Mouse (Mus musculus) intestine, postnatal 0 days (tissue): ENCODE data around the gene Ofd1. TPM values are rescaled to one million over a fixed set of nuclear protein-coding genes. Genes with fewer than 3 reads are reported as not detected.

Experiments used
- ATAC-seq: fragments of 200-750 bp; cut with Nextera tagmentation; 2 replicates; pipeline ENCODE4 v1.8.0; 2017; ENCODE audit warnings: mild to moderate bottlenecking, moderate TSS enrichment, moderate library complexity
- H3K27ac ChIP-seq: fragments of 300-500 bp; sonication (generic); 2 replicates; pipeline ENCODE4 v1.5.1; 2014; ENCODE audit warnings: mild to moderate bottlenecking, low read depth, low read length, moderate library complexity
- H3K27me3 ChIP-seq: fragments of 300-500 bp; sonication (generic); replicated peaks from 2 replicates; pipeline ENCODE4 v1.6.1; 2014; ENCODE audit warnings: low read length, mixed read lengths; ENCODE audit not compliant: control insufficient read depth, insufficient read depth
- H3K36me3 ChIP-seq: fragments of 300-500 bp; sonication (generic); 2 replicates; pipeline ENCODE4 v1.6.1; 2014; ENCODE audit warnings: mild to moderate bottlenecking, moderate library complexity; ENCODE audit not compliant: control insufficient read depth, insufficient read depth
- H3K4me1 ChIP-seq: fragments of 300-500 bp; sonication (generic); replicated peaks from 2 replicates; pipeline ENCODE4 v1.6.1; 2014; ENCODE audit warnings: antibody characterized with exemption, low read length, mixed read lengths; ENCODE audit not compliant: control insufficient read depth, insufficient read depth
- H3K4me2 ChIP-seq: fragments of 300-500 bp; sonication (generic); replicated peaks from 2 replicates; pipeline ENCODE4 v1.6.1; 2014; ENCODE audit warnings: low read depth, mild to moderate bottlenecking, moderate library complexity
- H3K4me3 ChIP-seq: fragments of 300-500 bp; sonication (generic); 2 replicates; pipeline ENCODE4 v1.5.1; 2014; ENCODE audit warnings: low read depth, low read length
- H3K9ac ChIP-seq: fragments of 300-500 bp; sonication (generic); 2 replicates; pipeline ENCODE4 v1.6.1; 2014; ENCODE audit warnings: mild to moderate bottlenecking, low read depth, low read length
- H3K9me3 ChIP-seq: fragments of 300-500 bp; sonication (generic); 2 replicates; pipeline ENCODE4 v1.6.1; 2016; ENCODE audit warnings: mixed run types; ENCODE audit not compliant: control insufficient read depth
- CTCF ChIP-seq: sonication (generic); IDR thresholded peaks from 2 replicates; pipeline ENCODE4 v1.5.1; 2016; ENCODE audit warnings: low read depth, mild to moderate bottlenecking, control low read depth, antibody characterized with exemption, moderate library complexity
- WGBS: fragments of 180-500 bp; shearing (Covaris S2); extraction: QIAGEN DNeasy Blood & Tissue Kit; methylation state at CpG from one replicate; pipeline ENCODE4 v1.1.7; 2014; 5-methylcytosine and 5-hydroxymethylcytosine counted together
- polyA plus RNA-seq: library from polyadenylated mRNA; unstranded; fragments of >200 nt; fragmentation: Nextera tagmentation; extraction: Ambion mirVana; gene quantifications from 2 replicates; pipeline ENCODE4 v1.2.1, GENCODE M21; 2015

The Ofd1 gene
- polyA plus RNA-seq, result 3.9 and 4.3 TPM in 2 replicates

DNA sequence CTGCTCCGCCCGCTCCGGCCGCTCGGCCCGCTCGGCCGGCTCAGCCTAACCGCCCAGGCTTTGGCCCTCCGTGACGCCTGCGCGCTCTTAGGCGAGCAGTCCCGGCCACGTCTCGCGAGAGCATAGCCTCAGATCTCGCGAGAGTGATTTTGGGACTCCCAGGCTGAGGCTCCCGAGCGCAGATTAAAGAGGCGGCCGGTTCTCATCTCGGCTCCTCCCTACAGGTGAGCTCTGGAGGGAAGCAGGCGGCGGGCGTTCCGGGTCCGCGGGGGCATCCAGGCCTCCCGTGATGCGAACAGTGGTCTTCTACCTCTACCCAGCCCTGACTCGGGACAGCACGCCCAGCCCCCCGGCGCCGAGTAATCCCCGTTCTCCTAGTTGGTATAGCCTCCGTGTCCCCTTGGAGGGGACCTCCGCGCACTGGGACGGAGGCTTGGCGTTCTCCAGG is at the start of gene Ofd1:
Ofd1 (minus strand) TSS at position 89 of the 448 bp plus-strand sequence.
- Histone ChIP-seq H3K9me3 (no peaks in the 10 kb centered on the region), H3K4me3 (peak within 1 kb of the TSS; percentile 57)
- WGBS, result 16% methylated on average over 38 of the region's 44 CpGs

GRCm38 (mm10) chrX:166479365-166479983 is 39.0 kb upstream of the Ofd1 start, which contains the start of gene Rab9:
Gene Rab9 (minus strand): TSS chrX:166479867.
- Histone ChIP-seq H3K4me2 (peak within 1 kb of the TSS; percentile 55), H3K36me3 (no peaks in the 10 kb centered on the region), H3K9ac (peak within 1 kb of the TSS; percentile 74), H3K27ac (peak within 1 kb of the TSS; percentile 91), H3K9me3 (no peaks in the 10 kb centered on the region), H3K27me3 (no peaks in the 10 kb centered on the region), H3K4me3 (peak within 1 kb of the TSS; percentile 62), H3K4me1 (no peaks in the 10 kb centered on the region)
- peak; percentile 92 for ATAC-seq
- 13% methylated on average over 41 of the region's 41 CpGs for WGBS
- no peak for TF ChIP-seq CTCF

More for the DNA sequence above, at the start of gene Ofd1:
- peak within 1 kb of the TSS; percentile 77 for H3K27ac ChIP-seq
- no peaks in the 10 kb centered on the region for H3K27me3 ChIP-seq
- ATAC-seq, result peak; percentile 99
- H3K4me2 ChIP-seq, result peak within 1 kb of the TSS; percentile 68
- peak within 1 kb of the TSS; percentile 65 for H3K9ac ChIP-seq
- TF ChIP-seq CTCF, result no peak
- no peaks in the 10 kb centered on the region for H3K4me1 ChIP-seq
- H3K36me3 ChIP-seq, result no peaks in the 10 kb centered on the region

DNA sequence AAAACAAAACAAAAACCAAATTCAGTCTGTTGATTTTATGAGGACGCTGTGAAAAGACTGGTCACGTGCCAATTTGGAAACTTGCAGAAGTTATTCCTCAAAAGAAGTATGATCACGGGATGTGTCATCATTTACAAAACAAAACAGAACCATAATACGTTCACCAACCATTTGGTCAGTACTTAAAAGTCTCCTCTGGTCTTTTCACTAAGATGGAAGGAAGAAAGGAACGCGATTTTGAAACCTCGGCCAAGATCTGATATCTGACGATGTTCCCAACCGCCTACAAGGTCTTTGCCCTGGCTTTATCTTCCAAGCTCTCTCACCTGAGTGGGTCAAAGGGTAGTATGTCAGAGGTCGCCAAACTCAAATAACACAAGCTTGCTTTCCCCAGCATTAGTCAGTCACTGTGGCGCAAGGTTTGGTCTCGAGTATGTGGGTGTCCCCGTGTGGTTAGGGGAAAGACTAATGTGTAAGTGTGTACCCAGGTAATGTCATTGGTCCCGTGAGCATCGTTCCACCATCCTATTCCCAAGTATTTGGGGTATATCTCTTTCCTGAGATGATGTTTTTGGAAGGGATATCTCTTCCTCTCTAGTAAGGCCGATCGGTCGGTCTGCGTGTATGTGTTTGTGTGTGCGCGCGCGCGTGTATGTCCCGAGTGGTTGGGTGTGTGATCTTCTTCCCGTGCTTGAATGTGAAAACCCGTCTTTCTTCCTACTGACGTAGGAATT is 38.3 kb upstream of the Ofd1 start:
- Histone ChIP-seq H3K9ac (peak overlapping the region; percentile 74), H3K9me3 (no peaks in the 10 kb centered on the region), H3K4me1 (no peaks in the 10 kb centered on the region), H3K4me2 (peak overlapping the region; percentile 55), H3K36me3 (no peaks in the 10 kb centered on the region), H3K4me3 (peak overlapping the region; percentile 62), H3K27ac (peak overlapping the region; percentile 91), H3K27me3 (no peaks in the 10 kb centered on the region)
- 19% methylated on average over 28 of the region's 28 CpGs for WGBS
- no peak for TF ChIP-seq CTCF
- peak; percentile 79 for ATAC-seq

GRCm38 (mm10) chrX:166477393-166477792 is 36.9 kb upstream of the Ofd1 start:
- 0 out of 2 replicates have a peak overlapping the region, but pooled peaks have one; percentile 14 for H3K4me3 ChIP-seq

GRCm38 (mm10) chrX:166472612-166473011 is 32.1 kb upstream of the Ofd1 start:
- peak; percentile 28; the same call in 1 of the 2 replicates for TF ChIP-seq CTCF
- no peak overlapping the region for H3K4me3 ChIP-seq
- no peak overlapping the region for H3K4me2 ChIP-seq
- H3K9me3 ChIP-seq, result no peaks in the 10 kb centered on the region
- H3K27ac ChIP-seq, result no peak overlapping the region
- no peaks in the 10 kb centered on the region for H3K27me3 ChIP-seq
- no peak for ATAC-seq
- H3K4me1 ChIP-seq, result no peaks in the 10 kb centered on the region
- H3K36me3 ChIP-seq, result no peaks in the 10 kb centered on the region
- 54% methylated on average over 6 of the region's 6 CpGs for WGBS
- no peak overlapping the region for H3K9ac ChIP-seq

More at GRCm38 (mm10) chrX:166477393-166477792, 36.9 kb upstream of the Ofd1 start:
- Histone ChIP-seq H3K4me1 (no peaks in the 10 kb centered on the region), H3K36me3 (no peaks in the 10 kb centered on the region), H3K27ac (no peak overlapping the region), H3K4me2 (peak overlapping the region; percentile 55), H3K27me3 (no peaks in the 10 kb centered on the region), H3K9me3 (no peaks in the 10 kb centered on the region), H3K9ac (no peak overlapping the region)
- no peak for ATAC-seq
- 65% methylated on average over 6 of the region's 6 CpGs for WGBS
- TF ChIP-seq CTCF, result no peak

DNA sequence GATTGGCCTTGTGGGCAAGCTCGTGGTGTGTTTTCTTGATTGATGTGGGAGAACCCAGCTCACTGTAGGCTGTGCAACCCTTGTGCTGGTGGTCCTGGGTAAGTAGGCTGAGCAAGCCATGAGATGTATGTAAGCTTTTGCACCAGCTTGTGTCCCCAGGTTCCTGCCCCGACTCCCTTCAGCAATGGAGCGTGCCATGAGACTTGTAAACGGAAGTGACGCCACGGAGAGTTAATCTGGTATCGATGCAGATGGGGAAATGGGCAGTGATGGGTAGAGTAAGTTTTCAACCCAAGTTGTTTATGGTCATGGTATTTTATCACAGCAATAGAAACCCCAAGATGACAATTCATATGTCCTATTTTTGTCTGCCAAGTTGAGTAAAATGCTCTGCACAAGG is 27.8 kb upstream of the Ofd1 start:
- Histone ChIP-seq H3K27ac (no peak overlapping the region), H3K9me3 (no peaks in the 10 kb centered on the region), H3K27me3 (no peaks in the 10 kb centered on the region), H3K4me3 (no peak overlapping the region), H3K36me3 (no peaks in the 10 kb centered on the region), H3K4me2 (no peak overlapping the region), H3K4me1 (no peaks in the 10 kb centered on the region), H3K9ac (no peak overlapping the region)
- ATAC-seq, result no peak
- 90% methylated on average over 7 of the region's 7 CpGs for WGBS
- no peak for TF ChIP-seq CTCF
